Mouse (Mus musculus) liver, embryonic 13.5 days (tissue): ENCODE results near the gene Izumo2. TPM values are rescaled to one million over a fixed set of nuclear protein-coding genes. Genes with fewer than 3 reads are reported as not detected.

Source experiments
- ATAC-seq: fragments of 200-750 bp; cut with Nextera tagmentation; 2 replicates; pipeline ENCODE4 v1.8.0; 2017; ENCODE audit warnings: low read depth, mild to moderate bottlenecking, moderate number of reproducible peaks, moderate library complexity
- DNase-seq: peaks from one replicate; pipeline ENCODE4 v3.0.0; 2022
- H3K27ac ChIP-seq: fragments of 300-500 bp; sonication (generic); 2 replicates; pipeline ENCODE4 v1.5.1; 2015; ENCODE audit warnings: moderate library complexity, mild to moderate bottlenecking, inconsistent platforms
- H3K27me3 ChIP-seq: fragments of 300-500 bp; sonication (generic); 2 replicates; pipeline ENCODE4 v1.6.1; 2015; ENCODE audit warnings: mild to moderate bottlenecking, inconsistent platforms
- H3K36me3 ChIP-seq: fragments of 300-500 bp; sonication (generic); 2 replicates; pipeline ENCODE4 v1.6.1; 2015; ENCODE audit warnings: mild to moderate bottlenecking, inconsistent platforms
- H3K4me1 ChIP-seq: fragments of 300-500 bp; sonication (generic); replicated peaks from 2 replicates; pipeline ENCODE4 v1.6.1; 2015; ENCODE audit warnings: inconsistent platforms
- H3K4me2 ChIP-seq: fragments of 300-500 bp; sonication (generic); 2 replicates; pipeline ENCODE4 v1.6.1; 2015; ENCODE audit warnings: inconsistent platforms, mild to moderate bottlenecking, moderate library complexity
- H3K4me3 ChIP-seq: fragments of 300-500 bp; sonication (generic); replicated peaks from 2 replicates; pipeline ENCODE4 v1.5.1; 2015; ENCODE audit warnings: mild to moderate bottlenecking, inconsistent platforms
- H3K9ac ChIP-seq: fragments of 300-500 bp; sonication (generic); 2 replicates; pipeline ENCODE4 v1.6.1; 2015; ENCODE audit warnings: mild to moderate bottlenecking, inconsistent platforms
- H3K9me3 ChIP-seq: fragments of 300-500 bp; sonication (generic); replicated peaks from 2 replicates; pipeline ENCODE4 v1.6.1; 2016; ENCODE audit warnings: inconsistent platforms
- WGBS: fragments of 180-500 bp; shearing (Covaris S2); methylation state at CpG from one replicate; pipeline ENCODE4 v1.1.7; 2015; ENCODE audit not compliant: insufficient replicate concordance; 5-methylcytosine and 5-hydroxymethylcytosine counted together
- polyA plus RNA-seq: library from polyadenylated mRNA; unstranded; fragments of >200 nt; fragmentation: Nextera tagmentation; extraction: Ambion mirVana; gene quantifications from 2 replicates; pipeline ENCODE4 v1.2.1, GENCODE M21; 2015

Izumo2 gene
- polyA plus RNA-seq: not detected in 2 replicates

GRCm38 (mm10) chr7:44708574-44708973, at the start of gene Izumo2:
TSS of gene Izumo2 (plus strand) at chr7:44708742.
- H3K36me3 ChIP-seq: no peaks in the 10 kb centered on the region
- H3K9me3 ChIP-seq: no peaks in the 10 kb centered on the region; the same call in 1 of the 2 replicates
- no peaks in the 10 kb centered on the region for H3K27me3 ChIP-seq
- no peak within 1 kb of the TSS for H3K27ac ChIP-seq
- no peak within 1 kb of the TSS for H3K9ac ChIP-seq
- ATAC-seq: no peak
- no peak within 1 kb of the TSS for H3K4me3 ChIP-seq
- no peak within 1 kb of the TSS for H3K4me2 ChIP-seq
- WGBS: 65% methylated on average over 14 of the region's 14 CpGs
- DNase-seq: no peak
- no peaks in the 10 kb centered on the region for H3K4me1 ChIP-seq

GRCm38 (mm10) chr7:44661219-44661618, 47.3 kb upstream of the Izumo2 start:
- 62% methylated on average over 5 of the region's 5 CpGs for WGBS

GRCm38 (mm10) chr7:44662168-44662567, 46.4 kb upstream of the Izumo2 start:
- H3K9ac ChIP-seq: no peak overlapping the region
- no peak overlapping the region for H3K4me3 ChIP-seq
- no peak for ATAC-seq
- no peak overlapping the region for H3K4me2 ChIP-seq
- 13% methylated on average over 8 of the region's 8 CpGs for WGBS
- H3K9me3 ChIP-seq: no peaks in the 10 kb centered on the region
- H3K27me3 ChIP-seq: no peaks in the 10 kb centered on the region
- H3K27ac ChIP-seq: no peak overlapping the region
- H3K36me3 ChIP-seq: no peaks in the 10 kb centered on the region
- H3K4me1 ChIP-seq: no peaks in the 10 kb centered on the region
- DNase-seq: no peak

More at GRCm38 (mm10) chr7:44661219-44661618, 47.3 kb upstream of the Izumo2 start:
- H3K4me2 ChIP-seq: no peak overlapping the region
- no peaks in the 10 kb centered on the region for H3K27me3 ChIP-seq
- H3K4me1 ChIP-seq: no peaks in the 10 kb centered on the region
- H3K9ac ChIP-seq: no peak overlapping the region
- ATAC-seq (no peak), DNase-seq (no peak)
- H3K4me3 ChIP-seq: no peak overlapping the region
- H3K36me3 ChIP-seq: no peaks in the 10 kb centered on the region
- H3K9me3 ChIP-seq: no peaks in the 10 kb centered on the region
- no peak overlapping the region for H3K27ac ChIP-seq

- no peaks in the 10 kb centered on the region for H3K27me3 ChIP-seq
- no peaks in the 10 kb centered on the region for H3K9me3 ChIP-seq
- no peaks in the 10 kb centered on the region for H3K4me1 ChIP-seq
- H3K9ac ChIP-seq: no peak overlapping the region
- H3K4me3 ChIP-seq: no peak overlapping the region
- DNase-seq (no peak), ATAC-seq (no peak)
- H3K36me3 ChIP-seq: no peaks in the 10 kb centered on the region
- no peak overlapping the region for H3K4me2 ChIP-seq
- WGBS: 6% methylated on average over 3 of the region's 3 CpGs
- no peak overlapping the region for H3K27ac ChIP-seq
Observed at GRCm38 (mm10) chr7:44662569-44662968, 46.0 kb upstream of the Izumo2 start.

GRCm38 (mm10) chr7:44663546-44663945, 45.0 kb upstream of the Izumo2 start:
- ATAC-seq (no peak), DNase-seq (no peak)
- peaks cover 7% of the 10 kb centered on the region; the same call in 1 of the 2 replicates for H3K27me3 ChIP-seq
- no peak overlapping the region for H3K9ac ChIP-seq
- no peaks in the 10 kb centered on the region for H3K36me3 ChIP-seq
- no peak overlapping the region for H3K27ac ChIP-seq
- H3K4me2 ChIP-seq: no peak overlapping the region
- H3K9me3 ChIP-seq: no peaks in the 10 kb centered on the region
- H3K4me3 ChIP-seq: no peak overlapping the region
- H3K4me1 ChIP-seq: no peaks in the 10 kb centered on the region
- WGBS: 53% methylated on average over 5 of the region's 5 CpGs

- peaks cover 18% of the 10 kb centered on the region for H3K27me3 ChIP-seq
- H3K4me3 ChIP-seq: no peak overlapping the region
- no peaks in the 10 kb centered on the region for H3K9me3 ChIP-seq
- no peak overlapping the region for H3K4me2 ChIP-seq
- no peak overlapping the region for H3K9ac ChIP-seq
- DNase-seq (no peak), ATAC-seq (no peak)
- no peaks in the 10 kb centered on the region for H3K36me3 ChIP-seq
- 31% methylated on average over 11 of the region's 11 CpGs for WGBS
- H3K4me1 ChIP-seq: no peaks in the 10 kb centered on the region
- H3K27ac ChIP-seq: no peak overlapping the region
Observed at GRCm38 (mm10) chr7:44664731-44665130, 43.8 kb upstream of the Izumo2 start.

- no peak overlapping the region for H3K4me2 ChIP-seq
- 67% methylated on average over 2 of the region's 2 CpGs for WGBS
Observed at GRCm38 (mm10) chr7:44666462-44666861, 42.1 kb upstream of the Izumo2 start.

GRCm38 (mm10) chr7:44667996-44668738, 40.4 kb upstream of the Izumo2 start:
- no peaks in the 10 kb centered on the region for H3K9me3 ChIP-seq
- WGBS: 47% methylated on average over 13 of the region's 13 CpGs
- no peak overlapping the region for H3K9ac ChIP-seq
- DNase-seq: no peak
- peaks cover 43% of the 10 kb centered on the region for H3K27me3 ChIP-seq
- no peak for ATAC-seq
- H3K4me1 ChIP-seq: peaks cover 9% of the 10 kb centered on the region
- H3K27ac ChIP-seq: no peak overlapping the region
- H3K36me3 ChIP-seq: no peaks in the 10 kb centered on the region
- H3K4me2 ChIP-seq: no peak overlapping the region
- H3K4me3 ChIP-seq: no peak overlapping the region

More at GRCm38 (mm10) chr7:44666462-44666861, 42.1 kb upstream of the Izumo2 start:
- Histone ChIP-seq H3K9me3 (no peaks in the 10 kb centered on the region), H3K27ac (no peak overlapping the region), H3K4me1 (peaks cover 9% of the 10 kb centered on the region), H3K36me3 (no peaks in the 10 kb centered on the region), H3K27me3 (peaks cover 34% of the 10 kb centered on the region), H3K9ac (no peak overlapping the region), H3K4me3 (no peak overlapping the region)
- DNase-seq (no peak), ATAC-seq (no peak)

- H3K9me3 ChIP-seq: no peaks in the 10 kb centered on the region
- no peak overlapping the region for H3K27ac ChIP-seq
- H3K4me3 ChIP-seq: no peak overlapping the region
- ATAC-seq (no peak), DNase-seq (no peak)
- H3K9ac ChIP-seq: no peak overlapping the region
- H3K4me1 ChIP-seq: peaks cover 9% of the 10 kb centered on the region
- H3K27me3 ChIP-seq: peaks cover 43% of the 10 kb centered on the region
- WGBS: 14% methylated on average over 21 of the region's 21 CpGs
- no peaks in the 10 kb centered on the region for H3K36me3 ChIP-seq
- H3K4me2 ChIP-seq: no peak overlapping the region
Observed at GRCm38 (mm10) chr7:44669103-44669502, 39.4 kb upstream of the Izumo2 start.

- 3% methylated on average over 23 of the region's 23 CpGs for WGBS
- no peak within 1 kb of the TSS for H3K27ac ChIP-seq
- H3K27me3 ChIP-seq: peaks cover 43% of the 10 kb centered on the region
- H3K9me3 ChIP-seq: no peaks in the 10 kb centered on the region
- no peaks in the 10 kb centered on the region for H3K36me3 ChIP-seq
- DNase-seq (peak; percentile 44), ATAC-seq (peak; percentile 92)
- no peak within 1 kb of the TSS for H3K9ac ChIP-seq
- peak within 1 kb of the TSS; percentile 45 for H3K4me2 ChIP-seq
- H3K4me3 ChIP-seq: peak within 1 kb of the TSS; percentile 19; the same call in 1 of the 2 replicates
- peaks cover 9% of the 10 kb centered on the region for H3K4me1 ChIP-seq
Observed at GRCm38 (mm10) chr7:44670803-44671202, 37.7 kb upstream of the Izumo2 start, which contains the start of gene Myh14. TSS of gene Myh14 (minus strand) at chr7:44670843.

- Histone ChIP-seq H3K4me2 (no peak overlapping the region), H3K27me3 (peaks cover 43% of the 10 kb centered on the region), H3K9me3 (no peaks in the 10 kb centered on the region), H3K36me3 (no peaks in the 10 kb centered on the region), H3K4me1 (peaks cover 9% of the 10 kb centered on the region), H3K27ac (no peak overlapping the region), H3K9ac (no peak overlapping the region), H3K4me3 (no peak overlapping the region)
- WGBS: 62% methylated on average over 5 of the region's 5 CpGs
- ATAC-seq (no peak), DNase-seq (no peak)
Observed at GRCm38 (mm10) chr7:44672193-44672592, 36.3 kb upstream of the Izumo2 start.

- no peak overlapping the region for H3K27ac ChIP-seq
- H3K9ac ChIP-seq: no peak overlapping the region
- H3K36me3 ChIP-seq: no peaks in the 10 kb centered on the region
- no peaks in the 10 kb centered on the region for H3K9me3 ChIP-seq
- DNase-seq (no peak), ATAC-seq (no peak)
- no peak overlapping the region for H3K4me3 ChIP-seq
- H3K4me2 ChIP-seq: no peak overlapping the region
- peaks cover 27% of the 10 kb centered on the region for H3K27me3 ChIP-seq
- whole genome bisulfite sequencing: 51% methylated on average over 4 of the region's 4 CpGs
- H3K4me1 ChIP-seq: peaks cover 9% of the 10 kb centered on the region
Observed at GRCm38 (mm10) chr7:44674511-44674910, 34.0 kb upstream of the Izumo2 start.
